Mouse (Mus musculus) MEL (cell line): ENCODE results near the gene Gpld1. TPM values are rescaled to one million over a fixed set of nuclear protein-coding genes. Genes with fewer than 3 reads are reported as not detected.

Experiments used
- DNase-seq: peaks from one replicate; pipeline ENCODE4 v3.0.0; 2011; ENCODE audit warnings: low read depth, low spot score
- H3K27ac ChIP-seq: 2 replicates; pipeline ENCODE4 v1.5.1; 2012; ENCODE audit warnings: low read depth, mild to moderate bottlenecking, control low read depth, low read length, moderate library complexity; ENCODE audit not compliant: control insufficient read depth
- H3K27me3 ChIP-seq, 2 experiments: fragments of 150-350 bp in 1 of 2; sonication (generic) in 1 of 2; 2 replicates each; pipeline ENCODE4 v1.6.1; 2012; ENCODE audit warnings: low read length in 2 of 2, mild to moderate bottlenecking in 2 of 2, improper control_type of control experiment in 1 of 2, moderate library complexity in 1 of 2; ENCODE audit not compliant: insufficient read depth in 2 of 2, control insufficient read depth in 1 of 2
- H3K36me3 ChIP-seq, 2 experiments: 2 replicates each; pipeline ENCODE4 v1.6.1; 2012 to 2014; ENCODE audit warnings: low read length in 2 of 2, improper control_type of control experiment in 1 of 2, inconsistent platforms in 1 of 2, mild to moderate bottlenecking in 1 of 2; ENCODE audit not compliant: insufficient read depth in 2 of 2, control insufficient read depth in 1 of 2
- H3K4me1 ChIP-seq, 2 experiments: fragments of 150-350 bp in 1 of 2; sonication (generic) in 1 of 2; 2 replicates each; pipeline ENCODE4 v1.6.1; 2012; ENCODE audit warnings: low read length in 2 of 2, improper control_type of control experiment in 1 of 2, mild to moderate bottlenecking in 1 of 2; ENCODE audit not compliant: insufficient read depth in 2 of 2, control insufficient read depth in 1 of 2
- H3K4me3 ChIP-seq, 2 experiments: fragments of 150-350 bp in 1 of 2; sonication (generic) in 1 of 2; 2 replicates each; pipeline ENCODE4 v1.5.1; 2012; ENCODE audit warnings: low read depth in 2 of 2, low read length in 2 of 2, mild to moderate bottlenecking in 2 of 2, moderate library complexity in 2 of 2, control low read depth in 1 of 2, improper control_type of control experiment in 1 of 2; ENCODE audit not compliant: control insufficient read depth in 1 of 2, insufficient read depth in 1 of 2
- H3K79me2 ChIP-seq: 2 replicates; pipeline ENCODE4 v1.6.1; 2012; ENCODE audit warnings: mild to moderate bottlenecking, low read length, moderate library complexity; ENCODE audit not compliant: control insufficient read depth, poor library complexity, insufficient read depth
- H3K9ac ChIP-seq: 2 replicates; pipeline ENCODE4 v1.6.1; 2012; ENCODE audit warnings: low read depth, mild to moderate bottlenecking, control low read depth, low read length, moderate library complexity; ENCODE audit not compliant: control insufficient read depth, poor library complexity, severe bottlenecking
- H3K9me3 ChIP-seq: fragments of 150-350 bp; sonication (generic); replicated peaks from 2 replicates; pipeline ENCODE4 v1.6.1; 2012; ENCODE audit warnings: mild to moderate bottlenecking, low read length, improper control_type of control experiment, moderate library complexity; ENCODE audit not compliant: insufficient read depth
- CHD2 ChIP-seq: IDR thresholded peaks from 2 replicates; pipeline ENCODE4 v1.6.1; 2011; ENCODE audit warnings: low read length, improper control_type of control experiment
- CTCF ChIP-seq, 3 experiments: IDR thresholded peaks in 2 of 3; conservative IDR thresholded peaks in 1 of 3; 2 replicates each; pipeline ENCODE4 v1.5.1; 2011 to 2012; ENCODE audit warnings: low read length in 3 of 3, low read depth in 2 of 3, mild to moderate bottlenecking in 2 of 3, improper control_type of control experiment in 1 of 3, inconsistent platforms in 1 of 3, mixed read lengths in 1 of 3, moderate library complexity in 1 of 3; ENCODE audit not compliant: control insufficient read depth in 1 of 3, insufficient read depth in 1 of 3, poor library complexity in 1 of 3, severe bottlenecking in 1 of 3
- E2F4 ChIP-seq: IDR thresholded peaks from 2 replicates; pipeline ENCODE4 v1.6.1; 2011; ENCODE audit warnings: low read depth, low read length, improper control_type of control experiment, borderline replicate concordance
- ELF1 ChIP-seq: IDR thresholded peaks from 2 replicates; pipeline ENCODE4 v1.6.1; 2014; ENCODE audit warnings: low read depth, mild to moderate bottlenecking, inconsistent platforms, low read length, improper control_type of control experiment, moderate library complexity
- EP300 ChIP-seq, 2 experiments: IDR thresholded peaks; 2 replicates each; pipeline ENCODE4 v1.6.1; 2011; ENCODE audit warnings: improper control_type of control experiment in 2 of 2, low read length in 2 of 2, low read depth in 1 of 2, mild to moderate bottlenecking in 1 of 2
- GABPA ChIP-seq: IDR thresholded peaks from 2 replicates; pipeline ENCODE4 v1.6.1; 2012; ENCODE audit warnings: low read depth, mild to moderate bottlenecking, inconsistent platforms, low read length, improper control_type of control experiment, moderate library complexity
- MAFK ChIP-seq: IDR thresholded peaks from 2 replicates; pipeline ENCODE4 v1.6.1; 2011; ENCODE audit warnings: low read depth, mild to moderate bottlenecking, low read length, improper control_type of control experiment, borderline replicate concordance
- MAZ ChIP-seq: IDR thresholded peaks from 2 replicates; pipeline ENCODE4 v1.6.1; 2012; ENCODE audit warnings: low read depth, mild to moderate bottlenecking, inconsistent platforms, low read length, improper control_type of control experiment
- MYC ChIP-seq: IDR thresholded peaks from 2 replicates; pipeline ENCODE4 v1.6.1; 2011; ENCODE audit warnings: low read depth, mild to moderate bottlenecking, low read length, improper control_type of control experiment, moderate library complexity
- NELFE ChIP-seq: IDR thresholded peaks from 2 replicates; pipeline ENCODE4 v1.6.1; 2011; ENCODE audit warnings: low read depth, low read length, improper control_type of control experiment
- NRF1 ChIP-seq: IDR thresholded peaks from 2 replicates; pipeline ENCODE4 v1.6.1; 2014; ENCODE audit warnings: low read depth, mild to moderate bottlenecking, inconsistent platforms, low read length, improper control_type of control experiment, moderate library complexity; ENCODE audit not compliant: poor library complexity, insufficient read depth, severe bottlenecking
- SMC3 ChIP-seq: IDR thresholded peaks from 2 replicates; pipeline ENCODE4 v1.6.1; 2011; ENCODE audit warnings: low read depth, low read length, improper control_type of control experiment
- TAL1 ChIP-seq: IDR thresholded peaks from 2 replicates; pipeline ENCODE4 v1.6.1; 2012; ENCODE audit warnings: mild to moderate bottlenecking, inconsistent platforms, low read length, moderate library complexity, mixed read lengths
- UBTF ChIP-seq: IDR thresholded peaks from 2 replicates; pipeline ENCODE4 v1.6.1; 2012; ENCODE audit warnings: low read depth, mild to moderate bottlenecking, inconsistent platforms, low read length, improper control_type of control experiment, moderate library complexity, borderline replicate concordance; ENCODE audit not compliant: insufficient read depth
- USF1 ChIP-seq: IDR thresholded peaks from 2 replicates; pipeline ENCODE4 v1.6.1; 2014; ENCODE audit warnings: low read depth, mild to moderate bottlenecking, inconsistent platforms, low read length, improper control_type of control experiment, moderate library complexity
- USF2 ChIP-seq, 2 experiments: IDR thresholded peaks; 2 replicates each; pipeline ENCODE4 v1.6.1; 2011 to 2012; ENCODE audit warnings: improper control_type of control experiment in 2 of 2, low read length in 2 of 2, borderline replicate concordance in 1 of 2, inconsistent platforms in 1 of 2, low read depth in 1 of 2, mild to moderate bottlenecking in 1 of 2; ENCODE audit not compliant: insufficient read depth in 1 of 2
- ZC3H11A ChIP-seq: IDR thresholded peaks from 2 replicates; pipeline ENCODE4 v1.6.1; 2012; ENCODE audit warnings: low read depth, mild to moderate bottlenecking, inconsistent platforms, low read length, improper control_type of control experiment
- ZKSCAN1 ChIP-seq: IDR thresholded peaks from 2 replicates; pipeline ENCODE4 v1.6.1; 2012; ENCODE audit warnings: low read depth, mild to moderate bottlenecking, inconsistent platforms, low read length, improper control_type of control experiment, moderate library complexity
- ZMIZ1 ChIP-seq: IDR thresholded peaks from 2 replicates; pipeline ENCODE4 v1.6.1; 2012; ENCODE audit warnings: low read depth, mild to moderate bottlenecking, inconsistent platforms, low read length, improper control_type of control experiment, moderate library complexity
- ZNF384 ChIP-seq: IDR thresholded peaks from 2 replicates; pipeline ENCODE4 v1.6.1; 2012; ENCODE audit warnings: low read depth, mild to moderate bottlenecking, inconsistent platforms, low read length, improper control_type of control experiment
- polyA plus RNA-seq, 2 experiments: library from polyadenylated mRNA; stranded (reverse) in 1 of 2; unstranded in 1 of 2; fragments of >175 nt in 1 of 2; fragments of >200 nt in 1 of 2; gene quantifications; 2 replicates each; pipeline versions ENCODE4 v1.2.1 to v1.2.4; 2012; ENCODE audit warnings: low replicate concordance in 2 of 2, low read depth in 1 of 2; ENCODE audit not compliant: insufficient read length in 2 of 2, insufficient read depth in 1 of 2, missing spikeins in 1 of 2
- total RNA-seq: library from RNA; depleted of rRNA; stranded (reverse); fragments of 300-350 nt; gene quantifications from 2 replicates; pipeline ENCODE4 v1.2.3, GENCODE M21; 2012

The Gpld1 gene
- total and polyA plus RNA-seq, 3 experiments: 0.03 to 0.92 TPM; not detected in 1

DNA sequence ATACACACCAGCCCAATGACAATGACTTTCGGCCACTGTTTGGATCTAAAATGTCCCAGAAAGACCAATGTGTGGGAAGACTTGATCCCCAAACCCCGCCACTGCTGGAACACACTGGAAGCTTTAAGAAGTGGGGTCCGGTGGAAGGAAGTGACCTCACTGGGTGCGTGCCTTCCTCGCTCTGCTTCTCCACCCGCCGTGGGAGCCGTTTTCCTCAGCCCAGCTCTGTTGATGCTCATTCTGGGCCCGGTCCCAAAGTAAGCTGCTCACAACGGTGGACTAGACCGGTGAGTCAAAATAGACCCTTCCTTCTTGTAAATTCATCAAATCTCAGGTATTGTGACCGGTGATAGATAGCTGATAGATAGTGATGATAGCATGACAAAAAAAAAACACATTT is 37.5 kb upstream of the Gpld1 start:
- no peak for DNase-seq
- H3K27me3 ChIP-seq: peaks cover 3 to 10% of the 10 kb centered on the region in 2 experiments
- H3K9me3 ChIP-seq: no peaks in the 10 kb centered on the region
- H3K4me3 ChIP-seq: no peak overlapping the region
- no peaks in the 10 kb centered on the region for H3K36me3 ChIP-seq
- no peak overlapping the region for H3K27ac ChIP-seq
- H3K79me2 ChIP-seq: no peaks in the 10 kb centered on the region
- H3K4me1 ChIP-seq: no peaks in the 10 kb centered on the region
- no peak overlapping the region for H3K9ac ChIP-seq
- TF ChIP-seq E2F4 (no peak), ZMIZ1 (no peak), USF2 (IDR thresholded peaks at IDR 0.05; ENCODE audit: borderline replicate concordance in 1 of 2, insufficient read depth in 1 of 2, low read depth in 1 of 2, low read length in 2 of 2) (no peak), CTCF (IDR thresholded peaks at IDR 0.05 in 2 of 3, conservative IDR thresholded peaks at IDR 0.05 in 1 of 3; ENCODE audit: control insufficient read depth in 1 of 3, insufficient read depth in 1 of 3, low read depth in 2 of 3, low read length in 3 of 3, poor library complexity in 1 of 3, severe bottlenecking in 1 of 3) (no peak), MAZ (no peak), ZKSCAN1 (no peak), EP300 (IDR thresholded peaks at IDR 0.05; ENCODE audit: low read depth in 1 of 2, low read length in 2 of 2) (no peak)

DNA sequence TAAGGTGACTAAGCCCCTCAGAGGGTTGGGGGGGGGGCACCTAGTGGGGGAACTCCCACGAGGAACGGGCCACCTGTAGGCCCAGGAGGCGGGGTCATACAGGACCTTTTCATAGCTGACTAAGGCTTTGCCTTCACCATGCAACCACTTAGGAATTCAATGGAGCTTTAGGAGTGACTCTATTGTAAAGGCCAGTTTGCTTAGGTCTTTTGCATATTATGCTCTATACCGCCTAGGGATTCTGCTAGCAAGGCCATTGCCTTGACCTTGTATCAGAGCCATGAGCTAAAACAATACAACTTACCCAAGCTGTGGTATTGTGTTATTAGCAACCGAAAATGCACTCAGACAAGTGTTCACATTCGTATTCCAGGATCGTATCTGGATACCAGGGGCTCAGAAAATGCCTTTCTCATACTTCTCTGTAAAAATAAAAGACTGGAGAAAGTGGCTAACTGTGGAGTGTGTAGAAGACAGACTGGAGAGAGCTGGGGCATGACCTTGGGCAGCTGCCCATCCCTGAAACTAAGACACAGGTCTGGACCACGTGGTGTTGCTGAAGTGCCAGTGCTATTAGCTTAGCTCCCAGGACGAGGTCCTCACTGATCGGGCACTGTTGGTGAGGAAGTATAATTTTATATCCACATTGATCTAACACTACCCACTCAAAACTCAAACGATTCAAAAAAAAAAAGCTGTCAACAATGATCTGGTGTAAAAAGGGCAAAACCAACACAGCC is 36.0 kb upstream of the Gpld1 start:
- Histone ChIP-seq H3K4me1 (no peaks in the 10 kb centered on the region), H3K27me3 (peaks cover 0 to 4% of the 10 kb centered on the region in 2 experiments; a peak in 3 of 4 replicates), H3K4me3 (no peak overlapping the region), H3K79me2 (no peaks in the 10 kb centered on the region), H3K27ac (no peak overlapping the region), H3K9me3 (no peaks in the 10 kb centered on the region), H3K36me3 (no peaks in the 10 kb centered on the region), H3K9ac (no peak overlapping the region)
- DNase-seq: no peak
- no peak for TF ChIP-seq ZMIZ1
- no peak for TF ChIP-seq MAZ
- TF ChIP-seq SMC3: no peak
- no peak for TF ChIP-seq GABPA
- TF ChIP-seq ZKSCAN1: no peak
- TF ChIP-seq CTCF (IDR thresholded peaks at IDR 0.05 in 2 of 3, conservative IDR thresholded peaks at IDR 0.05 in 1 of 3; ENCODE audit: control insufficient read depth in 1 of 3, insufficient read depth in 1 of 3, low read depth in 2 of 3, low read length in 3 of 3, poor library complexity in 1 of 3, severe bottlenecking in 1 of 3): no peak
- no peak for TF ChIP-seq TAL1
- TF ChIP-seq MAFK: no peak
- TF ChIP-seq CHD2: no peak
- TF ChIP-seq ZNF384: no peak
- no peak for TF ChIP-seq UBTF
- no peak for TF ChIP-seq USF1
- TF ChIP-seq NRF1: no peak
- TF ChIP-seq ZC3H11A: no peak
- no peak for TF ChIP-seq ELF1
- no peak for TF ChIP-seq NELFE
- no peak for TF ChIP-seq MYC
